Mouse (Mus musculus) bone marrow macrophage, adult 2 months (primary cell): ENCODE measurements around the gene Tlr11.

ENCODE experiments used
- CTCF ChIP-seq: IDR thresholded peaks from 2 replicates; pipeline ENCODE4 v1.5.1; 2012; ENCODE audit warnings: low read depth, mild to moderate bottlenecking, low read length, moderate library complexity
- POLR2A ChIP-seq: IDR thresholded peaks from 2 replicates; pipeline ENCODE4 v1.6.1; 2012; ENCODE audit warnings: mild to moderate bottlenecking, low read depth, low read length, borderline replicate concordance

GRCm38 (mm10) chr14:50356725-50357124, 989 bp upstream of the Tlr11 start:
- TF ChIP-seq POLR2A: no peak
- TF ChIP-seq CTCF: no peak
